Mouse (Mus musculus): ENCODE measurements at regions not wholly inside any gene's neighbourhood (a gene's known extent, or its start where the extent isn't known, plus 50 kb on each side); places are given as distances from the start of the nearest gene placed in this dataset.

DNA sequence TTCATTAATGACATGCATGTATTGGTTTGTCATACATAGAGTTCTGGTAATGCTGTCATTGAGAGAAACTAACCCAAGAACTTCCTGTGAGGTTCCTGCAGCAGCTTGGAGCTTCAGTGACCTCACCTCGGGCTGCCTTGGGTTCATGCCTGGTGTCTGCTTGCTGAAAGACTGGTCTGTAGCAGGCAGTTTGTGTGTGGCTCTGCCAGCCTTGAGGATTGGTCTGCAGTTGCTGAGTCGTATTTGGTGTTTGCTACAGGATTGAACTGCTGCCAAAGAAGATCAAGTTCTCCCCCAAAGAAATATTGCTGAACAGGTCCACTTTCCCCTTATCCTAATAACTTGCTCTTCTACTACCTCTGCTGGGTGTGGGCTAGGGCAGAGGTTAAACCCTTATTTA, 362.5 kb downstream of the Insc start:
- no peak for TF ChIP-seq POLR2A (IDR thresholded peaks at IDR 0.05; ENCODE audit: control insufficient read depth, extremely low read depth, insufficient read depth, low read length, poor library complexity)
- no peak for TF ChIP-seq CTCF (IDR thresholded peaks at IDR 0.05; ENCODE audit: borderline replicate concordance, control insufficient read depth, extremely low read depth, insufficient read depth, low read length, poor library complexity)
